Mouse (Mus musculus): ENCODE data around the gene Btg1.

GRCm38 (mm10) chr10:96632271-96633144, 15.7 kb downstream of the Btg1 start:
- TF ChIP-seq POLR2A (IDR thresholded peaks at IDR 0.05; ENCODE audit: extremely low read depth, insufficient read depth, low read length) (no peak), CTCF (IDR thresholded peaks at IDR 0.05; ENCODE audit: low read depth, low read length) (no peak)

Data from liver, adult 2 months (tissue).